Mouse (Mus musculus) mouse trophoblast stem cell (cell line): ENCODE measurements around the gene Fbp1.
"Not testable (repeated sequence)": the region's sequence is repeated elsewhere in the genome, so short reads cannot be mapped to it uniquely, and the experiment has no call there.

ENCODE experiments used
- in situ Hi-C, 2 experiments: fragments of 300-500 bp; cut with MseI, MboI; formaldehyde crosslinking; loops; 2 replicates in 1 of 2; 3 replicates in 1 of 2; pipeline ENCODE4 v1.15.1; 2025

The Fbp1 gene

GRCm38 (mm10) chr13:62855396-62856304 is 32.4 kb downstream of the Fbp1 start:
- in situ Hi-C loops: loop anchor here (10.0 to 25.0 kb wide), 3 partner anchors 218 to 393 kb away; partner anchors contain the start of genes 6720489N17Rik (in 1 of the 2) and Gm49359 (in 1 of the 2)

GRCm38 (mm10) chr13:62854666-62855065 is 33.4 kb downstream of the Fbp1 start:
- in situ Hi-C loops: loop anchor here (5.0 to 25.0 kb wide), 4 partner anchors 92 to 392 kb away; partner anchors contain the start of genes 6720489N17Rik (in 1 of the 2), Gm49359 (in 1 of the 2) and Platr25 (in 1 of the 2)

DNA sequence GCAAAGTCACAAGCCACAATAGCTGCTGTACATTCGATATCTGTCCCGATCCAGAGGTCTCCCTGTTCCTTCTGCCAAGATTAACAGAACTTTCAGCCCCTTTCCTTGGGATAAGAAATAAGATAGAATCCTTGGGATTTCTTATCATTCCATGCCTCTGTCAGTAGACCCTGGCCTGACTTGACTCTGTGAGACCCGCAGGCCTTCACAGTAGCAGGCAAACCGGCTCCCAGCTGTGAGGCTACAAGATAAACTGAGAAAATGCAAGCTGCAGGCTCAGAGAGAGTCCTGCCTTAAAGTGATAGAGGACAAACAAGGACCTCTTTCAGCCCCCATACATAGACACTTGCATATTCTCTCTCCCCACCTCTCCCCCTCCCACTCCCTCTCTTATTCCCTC is 54.7 kb downstream of the Fbp1 start:
- in situ Hi-C loops: loop anchor here in 1 of 2 experiments (25.0 kb wide), 1 partner anchor 371 kb away; the partner anchor contains the start of gene Gm49359

- in situ Hi-C loops: loop anchor here in 1 of 2 experiments (25.0 kb wide), 1 partner anchor 370 kb away; the partner anchor contains the start of gene Gm49359
Measured at GRCm38 (mm10) chr13:62832239-62832638, 55.8 kb downstream of the Fbp1 start.

- in situ Hi-C loops: not testable (repeated sequence)
Measured at GRCm38 (mm10) chr13:62815705-62816104, 72.4 kb downstream of the Fbp1 start.
